Mouse (Mus musculus) megakaryocyte, embryonic 14.5 days (primary cell): ENCODE results near the gene Gdap1l1.

Source experiments
- FLI1 ChIP-seq: IDR thresholded peaks from 2 replicates; pipeline ENCODE4 v1.6.1; 2012; ENCODE audit warnings: low read length, inconsistent platforms, mixed read lengths
- GATA1 ChIP-seq: IDR thresholded peaks from 3 replicates; pipeline ENCODE4 v1.6.1; 2012; ENCODE audit warnings: mixed read lengths, low read length, inconsistent platforms, borderline replicate concordance

DNA sequence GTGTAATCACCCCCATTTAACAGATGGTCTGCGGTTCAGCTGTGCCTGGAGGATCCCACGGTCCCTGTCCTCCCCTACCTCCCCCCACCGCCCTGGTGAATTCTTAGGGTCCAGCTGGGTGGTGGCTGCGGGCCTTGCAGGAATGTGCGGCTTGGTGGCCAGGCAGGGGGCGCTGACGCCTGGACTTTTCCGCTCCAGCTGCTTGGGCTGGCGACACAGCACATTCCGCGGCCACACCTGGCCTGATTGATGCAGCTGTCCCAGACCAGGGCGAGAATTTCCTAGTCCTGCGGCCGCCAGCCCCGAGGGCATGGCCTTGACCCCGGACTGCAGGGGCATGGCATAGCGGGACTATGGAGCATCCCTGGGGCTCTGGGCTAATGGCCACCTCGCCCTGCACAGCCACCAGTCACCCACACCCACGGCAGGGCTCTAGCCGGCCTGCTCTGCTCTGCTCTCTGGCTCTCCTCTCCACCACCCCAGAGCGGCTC lies 43.3 kb downstream of the Gdap1l1 start:
- TF ChIP-seq FLI1 (no peak), GATA1 (no peak)
